Mouse (Mus musculus) midbrain, postnatal 0 days (tissue): ENCODE data around the gene Olfr1448. TPM values are rescaled to one million over a fixed set of nuclear protein-coding genes. Genes with fewer than 3 reads are reported as not detected.

Experiments
- ATAC-seq: fragments of 200-750 bp; cut with Nextera tagmentation; 2 replicates; pipeline ENCODE4 v1.8.0; 2017; ENCODE audit warnings: moderate number of reproducible peaks, mild to moderate bottlenecking, moderate TSS enrichment, moderate library complexity; ENCODE audit not compliant: low FRiP score
- DNase-seq: peaks from one replicate; pipeline ENCODE4 v3.0.0-alpha.2; 2015; ENCODE audit warnings: low spot score
- H3K27ac ChIP-seq: fragments of 300-500 bp; sonication (generic); 2 replicates; pipeline ENCODE4 v1.5.1; 2014; ENCODE audit warnings: low read depth, mild to moderate bottlenecking, low read length, mixed read lengths
- H3K27me3 ChIP-seq: fragments of 300-500 bp; sonication (generic); 2 replicates; pipeline ENCODE4 v1.6.1; 2014; ENCODE audit warnings: low read length, control low read depth, mixed read lengths; ENCODE audit not compliant: insufficient read depth
- H3K36me3 ChIP-seq: fragments of 300-500 bp; sonication (generic); 2 replicates; pipeline ENCODE4 v1.6.1; 2014; ENCODE audit warnings: low read length, control low read depth, mixed read lengths; ENCODE audit not compliant: insufficient read depth
- H3K4me1 ChIP-seq: fragments of 300-500 bp; sonication (generic); 2 replicates; pipeline ENCODE4 v1.6.1; 2014; ENCODE audit warnings: mild to moderate bottlenecking, control low read depth, antibody characterized with exemption, low read length, mixed read lengths; ENCODE audit not compliant: insufficient read depth
- H3K4me2 ChIP-seq: fragments of 300-500 bp; sonication (generic); 2 replicates; pipeline ENCODE4 v1.6.1; 2014; ENCODE audit warnings: low read depth, mild to moderate bottlenecking, low read length, mixed read lengths; ENCODE audit not compliant: poor library complexity, severe bottlenecking
- H3K4me3 ChIP-seq: fragments of 300-500 bp; sonication (generic); 2 replicates; pipeline ENCODE4 v1.5.1; 2014; ENCODE audit warnings: low read depth, mild to moderate bottlenecking, low read length, moderate library complexity
- H3K9ac ChIP-seq: fragments of 300-500 bp; sonication (generic); replicated peaks from 2 replicates; pipeline ENCODE4 v1.6.1; 2014; ENCODE audit warnings: mild to moderate bottlenecking, low read length, moderate library complexity, mixed read lengths; ENCODE audit not compliant: poor library complexity, severe bottlenecking
- H3K9me3 ChIP-seq: fragments of 300-500 bp; sonication (generic); 2 replicates; pipeline ENCODE4 v1.6.1; 2016; ENCODE audit warnings: low read length, control low read depth
- CTCF ChIP-seq: IDR thresholded peaks from 2 replicates; pipeline ENCODE4 v1.5.1; 2016; ENCODE audit warnings: antibody characterized with exemption, mild to moderate bottlenecking
- WGBS: fragments of 180-500 bp; shearing (Covaris S2); extraction: QIAGEN DNeasy Blood & Tissue Kit; methylation state at CpG from one replicate; pipeline ENCODE4 v1.1.7; 2014; 5-methylcytosine and 5-hydroxymethylcytosine counted together
- polyA plus RNA-seq: library from polyadenylated mRNA; unstranded; fragments of >200 nt; fragmentation: Nextera tagmentation; extraction: Ambion mirVana; gene quantifications from 2 replicates; pipeline ENCODE4 v1.2.1, GENCODE M21; 2015
- total RNA-seq: library from RNA; depleted of rRNA; stranded (reverse); fragments of >200 nt; gene quantifications from 2 replicates; pipeline ENCODE4 v1.2.3, GENCODE M21; 2014; rRNA removed

Olfr1448 gene
- total and polyA plus RNA-seq, 2 experiments from 2014 or later = not detected

GRCm38 (mm10) chr19:12883555-12883954 is 40.7 kb downstream of the Olfr1448 start, which contains the start of gene Olfr1445:
Gene Olfr1445, plus strand, starts transcription at chr19:12883855.
- no peak within 1 kb of the TSS for H3K9ac ChIP-seq

More at GRCm38 (mm10) chr19:12883555-12883954, 40.7 kb downstream of the Olfr1448 start, which contains the start of gene Olfr1445:
- TF ChIP-seq CTCF = no peak
- H3K27me3 ChIP-seq = no peaks in the 10 kb centered on the region
- H3K4me2 ChIP-seq = no peak within 1 kb of the TSS
- no peak for DNase-seq
- no peaks in the 10 kb centered on the region for H3K4me1 ChIP-seq
- H3K36me3 ChIP-seq = no peaks in the 10 kb centered on the region
- H3K27ac ChIP-seq = no peak within 1 kb of the TSS
- no peak within 1 kb of the TSS for H3K4me3 ChIP-seq
- 82% methylated on average over 2 of the region's 2 CpGs for WGBS
- no peak for ATAC-seq
- H3K9me3 ChIP-seq = no peaks in the 10 kb centered on the region

Other genes with a start within 250 kb of the Olfr1448 start
- not detected in 2 replicates for gene Olfr1443, start 246.3 kb downstream of the Olfr1448 start, total RNA-seq
- not detected in 2 replicates for gene Olfr1443, start 246.3 kb downstream of the Olfr1448 start, polyA plus RNA-seq
- not detected in 2 replicates for gene Keg1, start 228.6 kb downstream of the Olfr1448 start, total RNA-seq
- gene Keg1, start 228.6 kb downstream of the Olfr1448 start, polyA plus RNA-seq = not detected in 2 replicates
- 1.2 and 1.5 TPM in 2 replicates for gene Cntf, start 158.8 kb downstream of the Olfr1448 start, total RNA-seq
- gene Cntf, start 158.8 kb downstream of the Olfr1448 start, polyA plus RNA-seq = 0.72 and 1.0 TPM in 2 replicates
- 52.5 and 56.5 TPM in 2 replicates for gene Zfp91, start 128.3 kb downstream of the Olfr1448 start, total RNA-seq
- gene Zfp91, start 128.3 kb downstream of the Olfr1448 start, polyA plus RNA-seq = 10.4 and 12.8 TPM in 2 replicates
- 1.0 and 1.9 TPM in 2 replicates for gene Lpxn, start 128.2 kb downstream of the Olfr1448 start, total RNA-seq
- gene Lpxn, start 128.2 kb downstream of the Olfr1448 start, polyA plus RNA-seq = 0.77 and 0.96 TPM in 2 replicates
- gene Gm5244, start 77.7 kb downstream of the Olfr1448 start, total RNA-seq = not detected in 2 replicates
- not detected in 2 replicates for gene Gm5244, start 77.7 kb downstream of the Olfr1448 start, polyA plus RNA-seq
- not detected in 2 replicates for gene Olfr1444, start 67.1 kb downstream of the Olfr1448 start, total RNA-seq
- not detected in 2 replicates for gene Olfr1444, start 67.1 kb downstream of the Olfr1448 start, polyA plus RNA-seq
- not detected in 2 replicates for gene Olfr1445, start 40.6 kb downstream of the Olfr1448 start, total RNA-seq
- gene Olfr1445, start 40.6 kb downstream of the Olfr1448 start, polyA plus RNA-seq = not detected in 2 replicates
- not detected in 2 replicates for gene Olfr1446, start 30.9 kb downstream of the Olfr1448 start, total RNA-seq
- gene Olfr1446, start 30.9 kb downstream of the Olfr1448 start, polyA plus RNA-seq = not detected in 2 replicates
- not detected in 2 replicates for gene Olfr1447, start 20.7 kb downstream of the Olfr1448 start, total RNA-seq
- gene Olfr1447, start 20.7 kb downstream of the Olfr1448 start, polyA plus RNA-seq = not detected in 2 replicates
- not detected in 2 replicates for gene Olfr1449, start 6.4 kb upstream of the Olfr1448 start, total RNA-seq
- gene Olfr1449, start 6.4 kb upstream of the Olfr1448 start, polyA plus RNA-seq = not detected in 2 replicates
- not detected in 2 replicates for gene Olfr1450, start 25.8 kb upstream of the Olfr1448 start, total RNA-seq
- not detected in 2 replicates for gene Olfr1450, start 25.8 kb upstream of the Olfr1448 start, polyA plus RNA-seq
- gene Olfr1451, start 70.6 kb upstream of the Olfr1448 start, total RNA-seq = not detected in 2 replicates
- not detected in 2 replicates for gene Olfr1451, start 70.6 kb upstream of the Olfr1448 start, polyA plus RNA-seq
- gene Olfr1453, start 103.9 kb upstream of the Olfr1448 start, total RNA-seq = not detected in 2 replicates
- not detected in 2 replicates for gene Olfr1453, start 103.9 kb upstream of the Olfr1448 start, polyA plus RNA-seq
- not detected in 2 replicates for gene Olfr1454, start 136.2 kb upstream of the Olfr1448 start, total RNA-seq
- gene Olfr1454, start 136.2 kb upstream of the Olfr1448 start, polyA plus RNA-seq = not detected in 2 replicates
- gene Olfr1457, start 173.5 kb upstream of the Olfr1448 start, total RNA-seq = not detected in 2 replicates
- not detected in 2 replicates for gene Olfr1457, start 173.5 kb upstream of the Olfr1448 start, polyA plus RNA-seq
- gene Olfr1458, start 182.4 kb upstream of the Olfr1448 start, total RNA-seq = not detected in 2 replicates
- gene Olfr1458, start 182.4 kb upstream of the Olfr1448 start, polyA plus RNA-seq = not detected in 2 replicates
- gene Olfr1459, start 225.1 kb upstream of the Olfr1448 start, total RNA-seq = under 0.01 TPM in 1 of 2 replicates, not detected in the other
- not detected in 2 replicates for gene Olfr1459, start 225.1 kb upstream of the Olfr1448 start, polyA plus RNA-seq
- gene Olfr1461, start 238.6 kb upstream of the Olfr1448 start, total RNA-seq = not detected in 2 replicates
- gene Olfr1461, start 238.6 kb upstream of the Olfr1448 start, polyA plus RNA-seq = not detected in 2 replicates